Mouse (Mus musculus) liver, embryonic 12.5 days (tissue): ENCODE measurements around the gene Antxr1. TPM values are rescaled to one million over a fixed set of nuclear protein-coding genes. Genes with fewer than 3 reads are reported as not detected.

ENCODE experiments used
- ATAC-seq: fragments of 200-750 bp; cut with Nextera tagmentation; 2 replicates; pipeline ENCODE4 v1.8.0; 2017; ENCODE audit warnings: moderate number of reproducible peaks, mild to moderate bottlenecking, moderate library complexity
- H3K27ac ChIP-seq: fragments of 300-500 bp; sonication (generic); 2 replicates; pipeline ENCODE4 v1.5.1; 2016; ENCODE audit warnings: mild to moderate bottlenecking
- H3K27me3 ChIP-seq: fragments of 300-500 bp; sonication (generic); replicated peaks from 2 replicates; pipeline ENCODE4 v1.6.1; 2016; ENCODE audit warnings: mild to moderate bottlenecking, moderate library complexity
- H3K36me3 ChIP-seq: fragments of 300-500 bp; sonication (generic); 2 replicates; pipeline ENCODE4 v1.6.1; 2016; ENCODE audit warnings: mild to moderate bottlenecking, moderate library complexity
- H3K4me1 ChIP-seq: fragments of 300-500 bp; sonication (generic); 2 replicates; pipeline ENCODE4 v1.6.1; 2016
- H3K4me2 ChIP-seq: fragments of 300-500 bp; sonication (generic); 2 replicates; pipeline ENCODE4 v1.6.1; 2016; ENCODE audit warnings: mild to moderate bottlenecking, moderate library complexity
- H3K4me3 ChIP-seq: fragments of 300-500 bp; sonication (generic); 2 replicates; pipeline ENCODE4 v1.5.1; 2016; ENCODE audit warnings: mild to moderate bottlenecking, moderate library complexity
- H3K9ac ChIP-seq: fragments of 300-500 bp; sonication (generic); 2 replicates; pipeline ENCODE4 v1.6.1; 2016; ENCODE audit warnings: mild to moderate bottlenecking, moderate library complexity
- H3K9me3 ChIP-seq: fragments of 300-500 bp; sonication (generic); replicated peaks from 2 replicates; pipeline ENCODE4 v1.6.1; 2016; ENCODE audit warnings: mild to moderate bottlenecking, moderate library complexity
- WGBS: fragments of 180-500 bp; shearing (Covaris S2); methylation state at CpG from one replicate; pipeline ENCODE4 v1.1.7; 2016; ENCODE audit not compliant: insufficient replicate concordance; 5-methylcytosine and 5-hydroxymethylcytosine counted together
- polyA plus RNA-seq: library from polyadenylated mRNA; unstranded; fragments of >200 nt; fragmentation: Nextera tagmentation; extraction: Ambion mirVana; gene quantifications from 2 replicates; pipeline ENCODE4 v1.2.1, GENCODE M21; 2016

Gene Antxr1
- polyA plus RNA-seq, 1 experiment from 2014 or later = 0.64 TPM

DNA sequence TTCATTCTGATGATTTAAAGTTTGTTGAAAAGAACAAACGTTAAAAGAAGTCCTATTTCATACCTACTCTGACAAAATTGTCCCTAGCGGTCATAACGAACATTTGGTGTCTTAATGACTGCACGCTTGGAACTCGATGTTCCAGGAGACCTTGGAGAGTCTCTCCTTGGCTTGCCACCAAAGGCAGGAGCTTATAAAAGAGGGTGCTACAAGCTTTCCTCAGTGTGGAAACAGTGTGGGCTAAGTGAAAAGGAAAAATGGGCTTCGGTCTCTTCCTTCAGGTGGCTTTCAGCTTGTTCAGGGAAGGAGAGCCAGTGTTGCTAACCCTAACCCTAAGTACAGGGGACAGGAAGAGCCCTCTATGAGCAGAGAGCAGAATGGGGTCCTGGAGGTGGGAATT lies 164.7 kb downstream of the Antxr1 start:
- Histone ChIP-seq H3K9me3 (no peaks in the 10 kb centered on the region), H3K27me3 (peaks cover 51% of the 10 kb centered on the region), H3K4me3 (no peak overlapping the region), H3K4me1 (peaks cover 24% of the 10 kb centered on the region), H3K36me3 (no peaks in the 10 kb centered on the region), H3K27ac (peak overlapping the region; percentile 60), H3K4me2 (peak overlapping the region; percentile 57), H3K9ac (peak overlapping the region; percentile 55)
- ATAC-seq = no peak
- 75% methylated on average over 6 of the region's 6 CpGs for WGBS

DNA sequence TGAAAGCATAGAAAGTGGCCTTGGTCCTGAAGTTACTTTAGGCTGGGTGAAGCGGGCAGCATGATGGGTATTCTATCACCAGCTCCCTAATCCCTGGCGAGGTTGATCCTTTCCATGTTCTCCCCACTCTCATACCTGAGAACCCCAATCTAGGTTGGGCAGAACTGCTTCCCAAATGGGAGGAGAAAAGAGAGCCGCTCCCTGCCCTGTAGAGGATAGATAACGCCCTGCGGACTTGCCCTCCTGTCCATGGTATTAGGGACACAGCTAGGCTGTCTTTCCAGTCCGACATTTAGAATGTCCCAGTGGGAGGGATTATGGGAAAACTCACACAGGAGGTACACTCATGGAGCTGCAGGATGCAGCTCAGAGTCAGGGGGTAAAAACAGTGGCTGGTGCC lies 165.3 kb downstream of the Antxr1 start:
- peak overlapping the region; percentile 18; the same call in 1 of the 2 replicates for H3K4me3 ChIP-seq
- H3K36me3 ChIP-seq = no peaks in the 10 kb centered on the region
- peaks cover 45% of the 10 kb centered on the region for H3K27me3 ChIP-seq
- WGBS = 55% methylated on average over 6 of the region's 6 CpGs
- H3K4me2 ChIP-seq = peak overlapping the region; percentile 57
- H3K27ac ChIP-seq = peak overlapping the region; percentile 60
- peaks cover 24% of the 10 kb centered on the region for H3K4me1 ChIP-seq
- H3K9ac ChIP-seq = peak overlapping the region; percentile 55
- no peaks in the 10 kb centered on the region for H3K9me3 ChIP-seq
- ATAC-seq = peak; percentile 98

DNA sequence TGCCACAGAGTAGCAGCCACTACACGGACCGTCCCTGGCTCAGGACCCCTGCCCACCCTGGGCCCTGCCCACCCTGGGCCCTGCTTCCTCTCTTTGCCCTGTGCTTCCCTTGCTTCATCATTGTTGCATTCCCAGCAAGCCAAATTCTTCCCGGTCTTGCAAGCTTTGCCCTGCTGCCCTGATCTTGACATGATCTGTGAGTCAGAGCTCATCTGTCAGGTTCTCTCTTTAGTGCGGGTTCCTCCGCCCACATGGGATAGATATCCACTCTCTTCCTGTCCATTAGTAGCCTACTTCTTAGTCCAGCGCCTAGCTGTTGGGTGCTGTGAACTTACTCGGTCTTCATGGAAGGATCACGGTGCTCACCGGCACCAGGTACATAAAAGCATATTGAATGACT lies 167.6 kb downstream of the Antxr1 start:
- Histone ChIP-seq H3K27me3 (peaks cover 32% of the 10 kb centered on the region), H3K4me1 (peaks cover 24% of the 10 kb centered on the region), H3K4me2 (no peak overlapping the region), H3K9ac (no peak overlapping the region), H3K36me3 (no peaks in the 10 kb centered on the region), H3K27ac (no peak overlapping the region), H3K9me3 (no peaks in the 10 kb centered on the region), H3K4me3 (no peak overlapping the region)
- 73% methylated on average over 9 of the region's 9 CpGs for WGBS
- ATAC-seq = no peak

DNA sequence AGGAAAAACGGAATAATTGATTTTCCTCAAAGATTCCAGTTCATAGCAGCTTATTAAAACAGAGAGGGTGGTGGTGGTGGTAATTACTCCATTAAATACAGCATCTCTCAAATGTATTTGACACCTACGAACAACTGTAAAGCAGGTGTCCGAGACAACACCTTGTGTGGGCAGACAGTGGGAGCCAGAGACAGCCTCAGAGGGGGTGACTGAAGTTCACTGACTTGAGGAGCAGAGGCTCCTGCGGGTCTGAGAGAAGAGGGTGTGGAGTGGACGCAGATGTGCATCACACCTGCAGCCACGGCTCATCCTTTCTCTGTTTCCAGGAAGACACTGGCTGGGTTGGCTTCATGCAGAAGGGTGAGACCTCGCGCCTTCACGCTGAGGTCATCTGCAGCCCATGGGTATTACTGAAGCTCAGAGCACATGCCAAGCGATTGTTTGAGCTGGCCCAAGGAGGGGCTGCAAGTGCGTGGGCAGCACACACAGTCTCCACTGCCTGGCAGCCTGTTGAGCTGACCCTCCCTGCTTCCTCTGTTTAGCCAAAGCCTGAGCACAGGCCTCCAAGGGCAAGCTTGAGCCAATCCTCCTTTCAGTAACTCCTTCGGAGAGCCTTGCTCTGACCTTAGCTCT lies 168.8 kb downstream of the Antxr1 start:
- Histone ChIP-seq H3K9me3 (no peaks in the 10 kb centered on the region), H3K27me3 (peaks cover 24% of the 10 kb centered on the region; the same call in 1 of the 2 replicates), H3K4me3 (no peak overlapping the region), H3K4me1 (peaks cover 23% of the 10 kb centered on the region), H3K36me3 (no peaks in the 10 kb centered on the region), H3K9ac (no peak overlapping the region), H3K27ac (no peak overlapping the region), H3K4me2 (no peak overlapping the region)
- 70% methylated on average over 12 of the region's 12 CpGs for WGBS
- no peak for ATAC-seq

- ATAC-seq = no peak
- H3K4me1 ChIP-seq = peaks cover 13% of the 10 kb centered on the region
- WGBS = 63% methylated on average over 8 of the region's 8 CpGs
- H3K27ac ChIP-seq = no peak overlapping the region
- H3K27me3 ChIP-seq = peaks cover 22% of the 10 kb centered on the region; the same call in 1 of the 2 replicates
- no peaks in the 10 kb centered on the region for H3K36me3 ChIP-seq
- H3K9ac ChIP-seq = no peak overlapping the region
- no peak overlapping the region for H3K4me3 ChIP-seq
- H3K9me3 ChIP-seq = no peaks in the 10 kb centered on the region
- no peak overlapping the region for H3K4me2 ChIP-seq
Measured at GRCm38 (mm10) chr6:87165536-87166311, 169.9 kb downstream of the Antxr1 start.

GRCm38 (mm10) chr6:87161391-87162263 lies 174.0 kb downstream of the Antxr1 start:
- Histone ChIP-seq H3K4me2 (no peak overlapping the region), H3K9me3 (no peaks in the 10 kb centered on the region), H3K27ac (no peak overlapping the region), H3K27me3 (peaks cover 22% of the 10 kb centered on the region), H3K4me1 (no peaks in the 10 kb centered on the region), H3K4me3 (no peak overlapping the region), H3K36me3 (no peaks in the 10 kb centered on the region), H3K9ac (no peak overlapping the region)
- WGBS = 54% methylated on average over 12 of the region's 12 CpGs
- ATAC-seq = no peak

- Histone ChIP-seq H3K36me3 (no peaks in the 10 kb centered on the region), H3K4me2 (no peak overlapping the region), H3K9me3 (no peaks in the 10 kb centered on the region), H3K4me3 (no peak overlapping the region), H3K4me1 (no peaks in the 10 kb centered on the region), H3K27me3 (peaks cover 22% of the 10 kb centered on the region; the same call in 1 of the 2 replicates), H3K9ac (no peak overlapping the region), H3K27ac (no peak overlapping the region)
- ATAC-seq = no peak
- 76% methylated on average over 5 of the region's 5 CpGs for WGBS
Measured at GRCm38 (mm10) chr6:87160196-87160595, 175.4 kb downstream of the Antxr1 start.

DNA sequence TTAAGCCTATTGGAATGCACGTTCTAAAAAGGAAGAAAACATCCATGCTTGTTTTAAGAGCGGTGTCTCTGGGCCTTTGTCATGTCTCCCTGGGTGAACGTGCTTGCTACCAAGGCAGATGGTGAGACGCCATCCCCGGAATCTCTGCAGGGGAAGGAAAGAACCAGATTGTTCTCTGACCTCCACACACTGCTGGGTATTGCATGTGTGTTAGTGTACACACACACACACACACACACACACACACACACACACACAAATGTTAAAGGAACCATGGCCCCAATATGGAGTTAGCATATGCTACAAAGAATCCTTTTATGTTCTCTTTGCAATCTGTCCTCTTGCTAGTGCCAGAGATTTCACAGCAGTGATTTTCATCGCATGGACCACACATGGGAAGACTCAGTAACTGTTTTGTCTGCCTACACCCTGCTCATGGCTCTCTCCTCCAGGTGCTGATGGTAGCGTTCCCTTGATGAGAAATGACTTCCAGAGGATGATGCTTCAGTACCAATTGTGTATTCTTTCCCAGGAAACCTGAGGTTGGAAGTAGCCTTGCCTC lies 177.5 kb downstream of the Antxr1 start:
- ATAC-seq = no peak
- peaks cover 8% of the 10 kb centered on the region for H3K4me1 ChIP-seq
- H3K36me3 ChIP-seq = no peaks in the 10 kb centered on the region
- H3K4me3 ChIP-seq = no peak overlapping the region
- H3K27ac ChIP-seq = no peak overlapping the region
- 75% methylated on average over 7 of the region's 7 CpGs for whole genome bisulfite sequencing
- H3K27me3 ChIP-seq = peaks cover 20% of the 10 kb centered on the region; the same call in 1 of the 2 replicates
- H3K4me2 ChIP-seq = no peak overlapping the region
- no peak overlapping the region for H3K9ac ChIP-seq
- H3K9me3 ChIP-seq = no peaks in the 10 kb centered on the region

- 73% methylated on average over 3 of the region's 3 CpGs for WGBS
- Histone ChIP-seq H3K4me2 (no peak overlapping the region), H3K27ac (no peak overlapping the region), H3K27me3 (peaks cover 5% of the 10 kb centered on the region; the same call in 1 of the 2 replicates), H3K4me1 (peaks cover 33% of the 10 kb centered on the region), H3K4me3 (no peak overlapping the region), H3K36me3 (no peaks in the 10 kb centered on the region), H3K9me3 (no peaks in the 10 kb centered on the region), H3K9ac (no peak overlapping the region)
- ATAC-seq = no peak
Measured at GRCm38 (mm10) chr6:87153836-87154235, 181.8 kb downstream of the Antxr1 start.

DNA sequence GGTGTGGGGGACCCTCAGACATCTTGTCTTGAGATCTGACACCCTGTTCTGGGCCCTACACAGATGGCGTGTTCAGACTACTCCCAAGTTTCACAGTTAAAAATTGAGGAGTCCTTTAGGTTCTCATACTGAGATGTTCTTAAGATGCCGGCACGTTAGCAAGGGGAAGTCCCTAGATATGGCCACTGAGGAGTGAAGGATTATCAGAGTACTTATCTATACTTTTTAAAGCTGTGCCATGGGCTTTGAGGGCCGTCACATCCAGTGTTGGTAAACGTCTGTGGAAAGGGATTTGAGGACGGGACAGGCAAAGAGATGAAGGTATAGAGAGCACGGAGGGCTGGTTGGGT lies 182.4 kb downstream of the Antxr1 start:
- peak overlapping the region; percentile 48 for H3K4me2 ChIP-seq
- H3K36me3 ChIP-seq = no peaks in the 10 kb centered on the region
- peaks cover 33% of the 10 kb centered on the region for H3K4me1 ChIP-seq
- no peak overlapping the region for H3K9ac ChIP-seq
- no peak for ATAC-seq
- H3K27me3 ChIP-seq = peaks cover 2% of the 10 kb centered on the region; the same call in 1 of the 2 replicates
- H3K9me3 ChIP-seq = no peaks in the 10 kb centered on the region
- 33% methylated on average over 7 of the region's 7 CpGs for WGBS
- peak overlapping the region; percentile 57; the same call in 1 of the 2 replicates for H3K27ac ChIP-seq
- no peak overlapping the region for H3K4me3 ChIP-seq

GRCm38 (mm10) chr6:87152461-87153230 lies 183.0 kb downstream of the Antxr1 start:
- Histone ChIP-seq H3K4me1 (peaks cover 33% of the 10 kb centered on the region), H3K27me3 (no peaks in the 10 kb centered on the region; the same call in 1 of the 2 replicates), H3K9me3 (no peaks in the 10 kb centered on the region), H3K36me3 (no peaks in the 10 kb centered on the region), H3K27ac (peak overlapping the region; percentile 59), H3K4me3 (peak overlapping the region; percentile 7; the same call in 1 of the 2 replicates), H3K4me2 (peak overlapping the region; percentile 48), H3K9ac (peak overlapping the region; percentile 35; the same call in 1 of the 2 replicates)
- 31% methylated on average over 21 of the region's 21 CpGs for WGBS
- ATAC-seq = peak; percentile 95
